Mouse (Mus musculus): ENCODE results near the gene Grin2d.

Grin2d gene

GRCm38 (mm10) chr7:45856950-45857901, 21.0 kb downstream of the Grin2d start:
- in situ Hi-C loops (cut with MboI), result no loop called here

- in situ Hi-C loops (cut with MboI), result no loop called here
These were observed 25.1 kb downstream of the Grin2d start for GRCm38 (mm10) chr7:45853089-45853488.

GRCm38 (mm10) chr7:45850661-45851060, 27.5 kb downstream of the Grin2d start:
- in situ Hi-C loops (cut with MboI), result no loop called here

- in situ Hi-C loops (cut with MboI), result no loop called here
These were observed 29.6 kb downstream of the Grin2d start for GRCm38 (mm10) chr7:45848447-45849027.

GRCm38 (mm10) chr7:45842950-45843744, 35.0 kb downstream of the Grin2d start:
- in situ Hi-C loops (cut with MboI), result no loop called here

GRCm38 (mm10) chr7:45833924-45834323, 44.3 kb downstream of the Grin2d start:
- in situ Hi-C loops (cut with MboI), result no loop called here

GRCm38 (mm10) chr7:45833148-45833790, 44.9 kb downstream of the Grin2d start:
- in situ Hi-C loops (cut with MboI), result no loop called here

GRCm38 (mm10) chr7:45832428-45832827, 45.8 kb downstream of the Grin2d start:
- in situ Hi-C loops (cut with MboI), result no loop called here

- in situ Hi-C loops (cut with MboI), result no loop called here
These were observed 47.1 kb downstream of the Grin2d start for GRCm38 (mm10) chr7:45831128-45831525.

GRCm38 (mm10) chr7:45830427-45831127, 47.6 kb downstream of the Grin2d start, which contains the start of gene Grwd1:
Gene Grwd1 (minus strand): TSS chr7:45830944.
- in situ Hi-C loops (cut with MboI), result no loop called here

- in situ Hi-C loops (cut with MboI), result no loop called here
These were observed 51.5 kb downstream of the Grin2d start for GRCm38 (mm10) chr7:45826631-45827030.

GRCm38 (mm10) chr7:45824598-45824997, 53.6 kb downstream of the Grin2d start, which contains the start of gene Kcnj14:
Gene Kcnj14 (minus strand): TSS chr7:45824782.
- in situ Hi-C loops (cut with MboI), result no loop called here

- in situ Hi-C loops (cut with MboI), result no loop called here
These were observed 57.3 kb downstream of the Grin2d start for GRCm38 (mm10) chr7:45820913-45821312.

GRCm38 (mm10) chr7:45819843-45820242, 58.3 kb downstream of the Grin2d start:
- in situ Hi-C loops (cut with MboI), result no loop called here

GRCm38 (mm10) chr7:45815984-45816351, 62.2 kb downstream of the Grin2d start:
- in situ Hi-C loops (cut with MboI), result no loop called here

GRCm38 (mm10) chr7:45815323-45815983, 62.7 kb downstream of the Grin2d start:
- in situ Hi-C loops (cut with MboI), result no loop called here

- in situ Hi-C loops (cut with MboI), result no loop called here
These were observed 63.3 kb downstream of the Grin2d start for GRCm38 (mm10) chr7:45814841-45815240.

GRCm38 (mm10) chr7:45813787-45814779, 64.1 kb downstream of the Grin2d start, which contains the start of gene Cyth2:
Gene Cyth2 (minus strand): TSS chr7:45814581.
- in situ Hi-C loops (cut with MboI), result no loop called here

GRCm38 (mm10) chr7:45812921-45813320, 65.3 kb downstream of the Grin2d start:
- in situ Hi-C loops (cut with MboI), result no loop called here
